Mouse (Mus musculus) CD8-positive naive resting alpha-beta T cell, adult 2 months (primary cell): ENCODE measurements around the gene Atrnl1.

Experiments
- DNase-seq, 2 experiments: peaks; one replicate each; pipeline ENCODE4 v3.0.0; 2022; ENCODE audit warnings: low read depth in 2 of 2, low spot score in 2 of 2

Gene Atrnl1

GRCm38 (mm10) chr19:57609361-57610057, 1.3 kb upstream of the Atrnl1 start:
- DNase-seq = peak in 1 of 2 experiments; percentile 4

GRCm38 (mm10) chr19:57610058-57610475, 767 bp upstream of the Atrnl1 start:
- DNase-seq = no peak

- DNase-seq = peak; percentile 44 to 47
Observed at GRCm38 (mm10) chr19:57611291-57612178, 701 bp downstream of the Atrnl1 start.

- DNase-seq = no peak
Observed at GRCm38 (mm10) chr19:57612179-57612472, 1.3 kb downstream of the Atrnl1 start.

- DNase-seq = no peak
Observed at GRCm38 (mm10) chr19:57615972-57616621, 5.3 kb downstream of the Atrnl1 start.

- DNase-seq = no peak
Observed at GRCm38 (mm10) chr19:57619088-57619487, 8.3 kb downstream of the Atrnl1 start.

- DNase-seq = no peak
Observed at GRCm38 (mm10) chr19:57621814-57622213, 11.0 kb downstream of the Atrnl1 start.

GRCm38 (mm10) chr19:57625738-57626137, 14.9 kb downstream of the Atrnl1 start:
- no peak for DNase-seq

- DNase-seq = no peak
Observed at GRCm38 (mm10) chr19:57627251-57627650, 16.4 kb downstream of the Atrnl1 start.

GRCm38 (mm10) chr19:57642536-57642935, 31.7 kb downstream of the Atrnl1 start:
- no peak for DNase-seq

- DNase-seq = peak in 1 of 2 experiments; percentile 30
Observed at GRCm38 (mm10) chr19:57642980-57643379, 32.1 kb downstream of the Atrnl1 start.

- no peak for DNase-seq
Observed at GRCm38 (mm10) chr19:57648202-57648943, 37.5 kb downstream of the Atrnl1 start.

GRCm38 (mm10) chr19:57648944-57649271, 38.1 kb downstream of the Atrnl1 start:
- DNase-seq = no peak

- no peak for DNase-seq
Observed at GRCm38 (mm10) chr19:57655083-57655482, 44.2 kb downstream of the Atrnl1 start.

- DNase-seq = no peak
Observed at GRCm38 (mm10) chr19:57655491-57655890, 44.7 kb downstream of the Atrnl1 start.

GRCm38 (mm10) chr19:57657426-57658087, 46.7 kb downstream of the Atrnl1 start:
- no peak for DNase-seq

GRCm38 (mm10) chr19:57658111-57659091, 47.6 kb downstream of the Atrnl1 start:
- no peak for DNase-seq

- no peak for DNase-seq
Observed at GRCm38 (mm10) chr19:57667011-57667410, 56.2 kb downstream of the Atrnl1 start.

- DNase-seq = no peak
Observed at GRCm38 (mm10) chr19:57667946-57668345, 57.1 kb downstream of the Atrnl1 start.

- DNase-seq = no peak
Observed at GRCm38 (mm10) chr19:57679455-57679854, 68.6 kb downstream of the Atrnl1 start.
